Mouse (Mus musculus): ENCODE data around the gene Olfr1009.
"Not testable (repeated sequence)": the region's sequence is repeated elsewhere in the genome, so short reads cannot be mapped to it uniquely, and the experiment has no call there.

The Olfr1009 gene

DNA sequence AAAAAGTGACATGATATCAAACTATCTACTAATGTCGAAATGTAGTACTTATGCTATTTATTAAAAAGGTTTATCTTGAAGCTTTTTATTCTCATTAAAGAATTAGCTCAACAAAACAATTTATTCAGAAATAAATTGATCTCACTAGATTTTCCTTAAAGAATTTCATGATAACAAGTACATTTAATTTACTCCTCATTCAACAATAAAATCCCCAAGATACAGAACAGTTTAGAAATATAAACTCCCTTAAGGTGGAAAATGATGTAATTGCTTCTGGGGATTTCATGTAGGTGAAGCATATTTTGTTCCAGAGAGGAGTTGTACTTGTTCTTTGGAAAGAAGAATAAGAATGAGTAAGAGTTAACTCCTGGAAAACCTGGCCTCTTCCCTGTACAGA, at the start of gene Olfr1009:
TSS of gene Olfr1009 (plus strand) at position 301 of the 400 bp plus-strand sequence.
- DNase-seq (ENCODE audit: inconsistent ontology term) = no peak

DNA sequence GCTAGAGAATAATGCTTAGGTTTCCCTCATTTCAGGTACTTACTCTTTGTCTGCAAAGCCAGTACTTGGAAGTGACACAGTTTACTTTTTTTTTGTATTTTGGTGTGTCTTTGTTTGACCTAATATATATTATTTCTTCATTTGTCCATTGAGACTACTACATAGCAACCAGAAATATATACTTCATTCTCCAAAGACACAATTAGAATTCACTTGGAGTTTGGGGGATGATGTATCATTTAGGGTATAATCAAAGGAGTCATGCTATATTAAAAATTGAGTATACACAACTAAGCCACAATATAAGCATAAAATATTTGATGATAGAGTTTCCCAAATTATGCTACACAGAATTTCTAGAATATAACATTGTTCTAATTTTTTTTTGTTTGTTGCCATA, 36.6 kb upstream of the Olfr1009 start, which contains the start of gene Olfr1006:
TSS of gene Olfr1006 (minus strand) at position 101 of the 400 bp plus-strand sequence.
- no peak for DNase-seq (ENCODE audit: inconsistent ontology term)

DNA sequence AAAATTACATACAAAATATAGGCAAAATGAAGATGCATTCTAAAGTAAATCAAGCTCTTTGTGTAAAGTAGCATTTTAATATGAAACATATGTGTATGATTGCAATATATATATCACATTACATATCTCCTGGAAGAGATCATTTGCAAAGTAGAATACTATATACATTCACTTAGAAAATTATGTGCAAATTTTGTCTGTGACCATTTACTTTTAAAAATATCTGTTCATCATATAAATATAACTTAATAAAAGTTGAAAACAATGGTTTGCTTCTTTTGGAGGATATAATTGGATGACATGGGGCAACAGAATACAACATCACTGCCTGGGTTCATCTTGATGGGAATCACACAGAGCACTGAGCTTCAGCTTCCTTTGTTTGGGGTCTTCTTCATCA, 26.1 kb upstream of the Olfr1009 start, which contains the start of gene Olfr1008:
TSS of gene Olfr1008 (plus strand) at position 301 of the 400 bp plus-strand sequence.
- DNase-seq (ENCODE audit: inconsistent ontology term) = no peak

DNA sequence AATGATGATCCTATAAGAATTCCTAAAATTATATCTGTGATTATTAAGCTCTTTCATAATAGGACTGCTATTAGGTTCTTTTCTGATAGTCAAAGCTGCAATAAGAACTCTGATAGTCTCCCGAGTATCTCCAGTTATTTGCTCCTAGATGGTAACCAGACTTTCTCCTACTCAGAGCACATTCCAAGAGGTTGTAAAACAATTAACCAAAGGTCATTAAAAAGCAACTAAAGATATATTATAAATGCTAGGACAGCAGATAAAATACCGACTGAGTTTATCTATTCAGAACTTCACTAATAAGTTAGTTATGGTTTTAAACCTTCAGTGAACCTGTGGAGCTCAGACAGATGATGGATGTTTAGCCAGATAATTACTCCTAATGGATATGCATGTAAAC, 4.5 kb upstream of the Olfr1009 start:
- not testable (repeated sequence) for DNase-seq (ENCODE audit: inconsistent ontology term)

DNA sequence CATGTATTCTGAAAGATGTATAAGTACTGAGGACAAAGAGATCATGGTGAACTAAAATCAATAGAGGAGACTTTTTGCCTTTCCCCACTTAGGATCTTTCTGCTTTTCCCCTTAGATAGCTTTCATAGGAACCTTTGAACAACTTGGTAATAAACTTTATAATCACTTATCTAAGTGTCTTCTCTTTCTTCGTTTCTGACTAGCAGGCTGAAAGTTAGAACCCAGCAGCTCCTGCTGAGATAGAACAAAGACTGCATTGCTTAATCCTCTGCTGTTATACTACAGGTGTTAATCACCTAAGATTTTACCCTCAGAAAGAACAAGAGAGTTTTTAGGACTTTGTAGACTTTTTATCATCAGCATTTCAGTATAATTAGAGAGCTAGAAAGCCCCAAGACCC, 4.1 kb upstream of the Olfr1009 start:
- no peak for DNase-seq (ENCODE audit: inconsistent ontology term)

DNA sequence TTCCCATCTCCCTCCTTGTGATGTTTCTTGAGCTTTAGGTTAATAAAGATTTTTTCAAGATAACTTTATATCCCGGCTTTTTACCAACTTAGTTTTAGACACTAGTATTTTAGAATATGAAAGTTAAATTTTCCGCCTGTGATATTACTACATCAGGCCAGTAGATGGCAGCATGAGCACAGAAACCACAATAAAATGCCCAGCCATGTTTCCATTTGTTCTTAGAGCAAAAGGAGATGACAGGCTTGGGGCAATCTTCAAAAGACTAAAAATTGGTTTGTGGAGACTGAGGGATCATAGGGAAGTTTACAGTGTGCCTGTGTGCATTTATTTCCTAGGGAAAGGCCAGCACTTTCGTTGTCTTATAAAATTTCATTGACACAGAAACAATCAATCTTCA, 10.6 kb downstream of the Olfr1009 start:
- DNase-seq (ENCODE audit: inconsistent ontology term) = peak; percentile 2

DNA sequence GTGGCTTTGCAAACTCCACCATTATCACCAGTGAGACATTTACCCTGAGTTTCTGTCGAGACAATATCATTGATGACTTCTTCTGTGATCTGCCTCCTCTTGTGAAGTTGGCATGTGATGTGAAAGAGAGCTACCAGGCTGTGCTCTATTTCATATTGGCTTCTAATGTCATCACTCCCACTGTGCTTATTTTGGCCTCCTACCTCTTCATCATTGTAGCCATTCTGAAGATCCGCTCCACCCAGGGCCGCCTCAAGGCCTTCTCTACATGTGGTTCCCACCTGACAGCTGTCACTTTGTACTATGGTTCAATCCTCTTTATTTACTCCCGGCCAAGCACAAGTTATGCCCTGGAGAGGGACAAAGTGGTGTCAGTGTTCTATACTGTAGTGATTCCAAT, 38.6 kb downstream of the Olfr1009 start:
- DNase-seq (ENCODE audit: inconsistent ontology term) = no peak

DNA sequence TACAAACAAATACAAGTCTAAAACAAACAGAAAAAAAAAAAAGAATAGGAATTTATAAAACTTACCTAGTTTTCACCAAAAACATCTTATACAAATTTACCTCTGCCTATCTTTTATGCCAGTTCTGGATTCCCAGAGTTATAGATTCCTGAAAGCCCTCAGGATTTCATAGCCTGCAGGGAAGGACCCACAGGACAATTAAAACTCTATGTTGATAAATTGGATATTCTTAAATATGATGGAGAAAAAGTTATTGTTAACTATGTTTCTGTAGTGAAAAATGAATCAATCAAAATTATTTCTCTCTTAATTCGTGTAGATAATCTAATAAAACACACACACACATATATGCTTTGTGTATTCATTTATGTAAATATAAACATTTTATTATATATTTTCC, 47.4 kb downstream of the Olfr1009 start, which contains the start of gene Olfr1012:
TSS of gene Olfr1012 (minus strand) at position 101 of the 400 bp plus-strand sequence.
- no peak for DNase-seq (ENCODE audit: inconsistent ontology term)

DNA sequence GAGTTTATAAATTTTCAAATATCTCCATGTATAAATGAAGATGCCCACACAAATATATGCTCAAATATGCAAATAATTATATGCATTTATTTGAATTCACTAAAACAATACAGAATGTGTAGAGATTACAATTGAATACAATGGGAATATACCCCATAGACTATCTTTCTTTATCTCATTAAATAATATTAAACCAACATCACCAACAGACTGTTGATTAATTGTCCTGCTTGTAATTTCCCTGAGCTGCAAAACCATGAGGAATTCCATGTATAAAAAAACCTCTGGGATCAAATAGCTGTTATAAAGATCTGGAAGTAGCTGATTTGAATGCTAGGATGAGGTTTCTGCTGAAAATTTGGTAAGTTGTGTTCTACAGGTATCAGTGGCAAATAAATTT, 51.6 kb downstream of the Olfr1009 start, which contains the start of gene Olfr1013:
TSS of gene Olfr1013 (plus strand) at position 301 of the 400 bp plus-strand sequence.
- no peak for DNase-seq (ENCODE audit: inconsistent ontology term)

DNA sequence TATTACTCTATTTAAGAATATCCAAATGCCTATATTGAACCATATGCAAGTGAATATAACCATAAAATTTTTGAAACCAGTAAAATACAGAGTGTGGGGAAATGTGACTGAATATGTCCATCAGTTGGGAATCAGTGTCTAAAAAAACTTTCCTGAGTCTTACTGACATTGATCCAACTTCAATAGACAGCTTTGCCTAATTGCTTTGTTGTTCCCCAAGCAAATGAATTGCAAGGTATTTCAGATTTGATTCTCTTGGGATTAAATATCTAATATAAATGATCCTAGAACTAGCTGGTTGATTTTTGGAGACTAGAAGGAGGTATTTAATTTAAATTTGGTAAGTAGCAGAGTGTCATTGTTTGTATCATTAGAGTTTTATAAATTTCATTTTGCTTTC, 57.2 kb downstream of the Olfr1009 start, which contains the start of gene Olfr1014:
TSS of gene Olfr1014 (plus strand) at position 301 of the 400 bp plus-strand sequence.
- DNase-seq (ENCODE audit: inconsistent ontology term) = no peak
